Mouse (Mus musculus) heart, postnatal 25 days (tissue): Measurements from ENCODE around the gene Trim38. TPM values are rescaled to one million over a fixed set of nuclear protein-coding genes. Genes with fewer than 3 reads are reported as not detected.
A peak's percentile ranks its signal among the peaks of the same experiment; 100 is the strongest.
"Not testable (repeated sequence)": the region's sequence is repeated elsewhere in the genome, so short reads cannot be mapped to it uniquely, and the experiment has no call there.

ENCODE experiments used
- DNase-seq: peaks from one replicate; pipeline ENCODE4 v3.0.0; 2022; ENCODE audit warnings: low spot score
- intact Hi-C: fragments of 180-260 bp; cut with DNase I; formaldehyde crosslinking; loops from one replicate; pipeline ENCODE4 v1.15.1; 2025
- total RNA-seq, 2 experiments: library from RNA; stranded (reverse); gene quantifications; 2 replicates each; pipeline ENCODE4 v1.2.3; 2021

Gene Trim38
- total RNA-seq, 2 experiments from 2014 or later = not detected

DNA sequence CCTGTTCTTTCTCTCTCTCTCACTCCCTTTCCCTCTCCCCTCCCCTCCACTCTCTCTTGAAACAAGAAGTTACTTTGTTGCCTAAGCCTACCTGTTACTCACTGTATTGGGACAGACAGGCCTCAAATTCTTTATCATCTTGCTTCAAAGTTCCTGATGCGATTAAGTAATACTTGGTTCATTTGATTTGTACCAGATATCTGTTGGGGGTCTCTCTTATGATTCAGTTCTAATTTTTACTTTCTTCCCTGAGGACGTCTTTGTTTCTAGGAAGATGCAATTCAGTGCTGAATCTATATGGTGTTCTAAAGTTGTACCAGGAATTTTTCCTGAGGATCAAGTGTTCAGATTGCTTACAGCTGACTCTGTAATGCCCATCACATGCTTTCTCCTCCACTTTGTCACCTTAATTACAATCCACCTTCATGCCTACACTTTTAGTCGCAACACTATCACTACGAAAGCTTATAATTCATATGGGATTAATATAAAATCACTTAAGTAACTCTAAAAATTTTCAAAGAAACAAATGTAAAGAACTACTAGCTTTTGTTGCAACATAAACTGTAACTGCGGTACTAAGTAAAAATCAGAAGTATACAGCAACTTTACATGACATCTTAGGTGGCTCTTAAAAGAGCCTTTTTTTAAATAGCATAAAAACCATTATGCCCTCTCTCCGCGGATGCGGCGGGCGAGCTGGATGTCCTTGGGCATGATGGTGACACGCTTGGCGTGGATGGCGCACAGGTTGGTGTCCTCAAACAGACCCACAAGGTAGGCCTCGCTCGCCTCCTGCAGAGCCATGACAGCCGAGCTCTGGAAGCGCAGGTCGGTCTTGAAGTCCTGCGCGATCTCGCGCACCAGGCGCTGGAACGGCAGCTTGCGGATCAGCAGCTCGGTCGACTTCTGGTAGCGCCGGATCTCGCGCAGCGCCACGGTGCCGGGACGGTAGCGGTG lies 25.0 kb upstream of the Trim38 start:
- intact Hi-C loops = loop anchor here (5.0 kb wide), 3 partner anchors 122 to 1702 kb away; partner anchors contain the start of genes Hist1h1e, Hist1h2af, Hist1h2ag and Hist1h2be
- no peak for DNase-seq

DNA sequence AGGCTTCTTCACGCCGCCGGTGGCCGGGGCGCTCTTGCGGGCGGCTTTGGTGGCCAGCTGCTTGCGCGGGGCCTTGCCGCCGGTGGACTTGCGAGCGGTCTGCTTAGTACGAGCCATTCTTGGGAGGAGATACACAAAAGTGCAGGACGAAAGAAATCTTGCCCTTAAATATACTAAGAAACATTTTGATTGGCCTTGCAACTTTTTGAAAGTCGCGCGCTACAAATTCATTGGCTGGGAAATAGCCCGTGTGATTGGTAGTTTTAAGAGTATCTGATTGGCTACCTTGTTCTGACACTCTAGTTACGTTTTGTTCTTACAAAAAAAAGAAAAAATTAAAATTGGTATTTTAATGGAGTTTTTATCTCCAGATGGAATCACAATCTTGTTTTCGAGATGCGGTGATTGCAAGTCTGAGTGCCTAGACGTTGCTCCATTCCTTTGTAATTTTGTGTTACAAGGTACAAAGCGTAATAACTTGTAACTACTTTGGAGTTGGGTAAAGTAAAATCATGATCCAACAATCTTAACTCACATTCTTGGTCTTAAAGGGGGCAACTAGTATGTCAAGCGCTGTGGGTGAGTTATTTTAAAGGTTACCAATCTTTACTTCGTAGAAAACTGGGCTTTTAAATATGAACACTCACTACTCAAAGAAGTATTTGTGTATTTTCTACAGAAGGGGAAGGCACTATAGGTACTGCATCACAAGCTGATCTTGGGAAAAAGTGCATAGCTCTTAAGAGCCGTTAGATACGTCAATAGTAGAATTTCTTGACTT lies 24.1 kb upstream of the Trim38 start, which contains the start of gene Hist1h3c:
Gene Hist1h3c (minus strand): TSS at position 222 of the 781 bp plus-strand sequence.
- peak; percentile 57 for DNase-seq
- intact Hi-C loops = loop anchor here (5.0 kb wide), 1 partner anchor 1703 kb away; the partner anchor contains the start of genes Hist1h2ag, Hist1h2bj and Hist1h4i

DNA sequence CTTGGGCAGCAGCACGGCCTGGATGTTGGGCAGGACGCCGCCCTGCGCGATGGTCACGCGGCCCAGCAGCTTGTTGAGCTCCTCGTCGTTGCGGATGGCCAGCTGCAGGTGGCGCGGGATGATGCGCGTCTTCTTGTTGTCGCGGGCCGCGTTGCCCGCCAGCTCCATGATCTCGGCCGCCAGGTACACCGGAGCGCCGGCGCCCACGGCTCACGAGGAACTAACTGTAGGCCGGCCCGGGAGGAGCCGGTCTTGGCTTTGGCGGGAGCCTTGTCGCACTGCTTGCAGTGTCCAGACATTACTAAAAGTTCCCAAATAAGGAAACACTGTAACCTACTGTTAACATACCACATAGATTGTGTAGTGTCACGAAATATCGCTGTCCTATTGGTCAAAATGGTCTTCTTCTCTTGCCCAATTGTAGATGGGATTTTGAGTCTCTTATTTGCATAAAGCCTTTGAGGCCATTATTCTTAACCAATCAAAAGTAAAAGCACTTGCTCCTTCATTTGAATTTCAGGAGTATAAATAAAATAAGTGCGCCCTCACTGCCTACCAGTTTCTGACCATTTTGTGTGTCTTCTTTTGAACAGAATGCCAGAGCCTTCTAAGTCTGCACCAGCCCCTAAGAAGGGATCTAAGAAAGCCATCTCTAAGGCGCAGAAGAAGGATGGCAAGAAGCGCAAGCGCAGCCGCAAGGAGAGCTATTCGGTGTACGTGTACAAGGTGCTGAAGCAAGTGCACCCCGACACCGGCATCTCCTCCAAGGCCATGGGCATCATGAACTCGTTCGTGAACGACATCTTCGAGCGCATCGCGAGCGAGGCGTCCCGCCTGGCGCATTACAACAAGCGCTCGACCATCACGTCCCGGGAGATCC lies 23.3 kb upstream of the Trim38 start, which contains the start of gene Hist1h2bb:
Gene Hist1h2bb (plus strand): TSS at position 534 of the 880 bp plus-strand sequence.
- intact Hi-C loops = loop anchor here (5.0 kb wide), 1 partner anchor 1704 kb away; the partner anchor contains the start of genes Hist1h2ag, Hist1h2bj and Hist1h4i
- DNase-seq = peak; percentile 67

DNA sequence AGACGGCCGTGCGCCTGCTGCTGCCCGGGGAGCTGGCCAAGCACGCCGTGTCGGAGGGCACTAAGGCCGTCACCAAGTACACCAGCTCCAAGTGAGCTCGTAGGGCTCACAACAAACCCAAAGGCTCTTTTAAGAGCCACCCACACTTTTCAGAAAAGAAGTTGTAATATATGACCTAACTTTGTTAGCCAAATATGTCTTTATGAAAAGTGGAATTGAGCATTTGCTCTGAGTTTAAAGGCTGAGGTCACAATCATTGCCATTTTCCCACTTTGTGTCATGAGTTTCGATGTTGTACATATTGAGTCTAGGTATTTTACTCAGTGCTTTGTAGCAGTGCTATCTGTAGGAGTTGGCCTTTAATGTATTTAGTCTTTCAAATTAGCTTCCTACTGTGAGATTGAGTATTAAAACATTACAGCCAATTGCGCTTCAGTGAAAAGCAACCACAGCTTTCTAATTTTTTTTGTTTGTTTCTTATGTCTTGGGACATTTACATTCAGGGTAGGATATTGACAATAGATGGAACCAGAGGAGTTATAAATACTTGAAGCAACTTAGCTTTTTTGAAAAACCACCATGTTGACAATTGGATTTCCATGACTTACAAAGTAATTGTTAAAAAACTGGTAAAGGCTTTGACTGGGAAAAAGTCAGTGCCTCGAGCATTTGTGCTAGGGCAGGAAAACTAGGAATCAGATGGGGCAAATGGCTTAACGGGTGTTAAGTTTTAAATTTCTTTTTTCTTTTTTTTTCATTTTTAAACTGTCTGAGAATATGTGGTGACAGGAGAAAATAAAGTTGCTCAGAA lies 22.4 kb upstream of the Trim38 start:
- DNase-seq = no peak
- intact Hi-C loops = loop anchor here (5.0 kb wide), 1 partner anchor 1705 kb away; the partner anchor contains the start of genes Hist1h2ag, Hist1h2bj and Hist1h4i

DNA sequence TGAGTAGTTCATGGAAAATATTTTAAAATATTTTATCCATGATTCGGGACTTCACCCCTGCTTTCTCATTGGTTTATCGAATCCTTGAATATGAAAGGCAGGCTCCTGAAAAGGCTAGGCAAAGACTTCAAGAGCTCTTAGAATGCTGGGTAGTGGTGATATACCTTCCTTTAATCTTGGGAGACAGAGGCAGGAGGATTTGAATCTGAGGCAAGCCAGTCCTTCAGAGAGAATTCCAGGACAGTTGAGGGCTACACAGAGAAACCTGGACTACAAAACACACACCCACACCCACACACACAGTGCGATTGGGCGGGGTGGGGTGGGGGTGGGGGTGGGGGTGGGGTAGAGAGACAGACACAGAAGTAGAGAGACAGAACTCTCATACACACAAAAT lies 21.8 kb upstream of the Trim38 start:
- no peak for DNase-seq
- intact Hi-C loops = loop anchor here (5.0 kb wide), 1 partner anchor 1706 kb away; the partner anchor contains the start of genes Hist1h2ag, Hist1h2bj and Hist1h4i

DNA sequence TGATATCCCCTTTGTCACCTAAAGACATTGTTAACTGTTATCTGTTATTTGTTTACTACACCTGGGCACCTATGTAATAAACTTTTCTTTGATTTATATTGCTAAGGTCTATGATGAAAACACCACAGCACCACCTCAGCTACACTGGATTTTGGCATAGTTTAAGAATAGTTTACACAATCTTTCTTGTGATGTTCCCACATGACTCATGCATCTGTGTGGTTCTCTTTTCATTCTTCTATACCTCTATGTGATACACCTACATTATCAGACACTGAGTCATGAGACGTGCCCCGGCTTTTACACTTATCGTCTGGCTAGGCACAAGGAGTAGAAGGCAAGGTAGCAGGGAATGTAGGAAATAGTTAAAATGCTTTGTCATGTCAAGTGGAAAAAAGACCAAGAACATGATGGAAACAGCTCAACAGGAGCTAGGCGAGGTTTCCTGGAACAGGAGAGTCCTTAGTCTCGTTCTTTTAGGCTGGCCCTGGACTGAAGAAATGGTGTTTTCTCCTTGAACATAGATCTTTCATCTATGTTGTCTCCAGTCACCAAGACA lies 20.1 kb upstream of the Trim38 start:
- intact Hi-C loops = loop anchor here (5.0 to 10.0 kb wide), 4 partner anchors 167 to 1995 kb away; partner anchors contain the start of genes Hist1h2ag, Hist1h2ak, Hist1h2bj and Hist1h2bn

DNA sequence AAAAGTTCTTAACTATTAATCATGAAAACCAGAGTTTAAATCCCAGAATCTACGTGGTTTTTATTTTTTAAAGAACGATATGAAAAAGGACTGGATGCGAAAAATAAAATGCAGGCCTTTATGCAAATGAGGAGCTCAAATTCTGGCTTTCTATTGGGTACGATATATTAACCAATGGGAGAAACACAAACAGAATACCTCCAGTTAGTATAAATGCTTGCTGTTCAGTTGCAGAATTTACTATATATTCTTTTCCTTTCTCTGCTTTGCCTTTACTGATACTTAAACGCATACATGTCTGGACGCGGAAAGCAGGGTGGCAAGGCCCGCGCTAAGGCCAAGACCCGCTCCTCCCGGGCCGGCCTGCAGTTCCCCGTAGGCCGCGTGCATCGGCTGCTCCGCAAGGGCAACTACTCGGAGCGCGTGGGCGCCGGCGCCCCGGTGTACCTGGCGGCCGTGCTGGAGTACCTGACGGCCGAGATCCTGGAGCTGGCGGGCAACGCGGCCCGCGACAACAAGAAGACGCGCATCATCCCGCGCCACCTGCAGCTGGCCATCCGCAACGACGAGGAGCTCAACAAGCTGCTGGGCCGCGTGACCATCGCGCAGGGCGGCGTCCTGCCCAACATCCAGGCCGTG lies 18.8 kb upstream of the Trim38 start, which contains the start of gene Hist1h2ab:
Gene Hist1h2ab (plus strand): TSS at position 288 of the 639 bp plus-strand sequence.
- DNase-seq = not testable (repeated sequence)
- intact Hi-C loops = loop anchor here (5.0 to 10.0 kb wide), 3 partner anchors 169 to 1996 kb away; partner anchors contain the start of genes Hist1h2ak, Hist1h2bn, Hist1h4d and Hist1h4k

More for the DNA sequence above, 20.1 kb upstream of the Trim38 start:
- DNase-seq = no peak

DNA sequence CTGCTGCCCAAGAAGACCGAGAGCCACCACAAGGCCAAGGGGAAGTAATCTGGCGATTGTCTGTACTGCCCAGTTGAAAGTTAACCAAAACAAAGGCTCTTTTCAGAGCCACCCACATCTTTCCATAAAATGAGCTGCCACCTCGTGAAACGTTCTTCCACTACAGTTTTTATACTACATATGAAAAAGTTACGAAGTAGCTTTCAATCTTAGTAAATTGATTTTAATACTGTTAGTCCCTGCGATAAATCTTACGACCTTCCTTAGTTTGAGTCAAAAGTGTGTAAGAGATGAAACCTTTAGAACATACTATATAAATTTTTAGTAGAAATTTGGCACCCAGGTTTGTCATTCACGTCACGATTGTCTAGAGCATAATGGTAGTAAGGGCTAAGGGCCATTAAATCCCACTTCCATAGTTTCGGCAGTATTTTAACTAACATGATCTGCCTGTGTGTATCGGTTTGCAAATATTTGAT lies 18.2 kb upstream of the Trim38 start:
- no peak for DNase-seq
- intact Hi-C loops = loop anchor here (5.0 to 10.0 kb wide), 3 partner anchors 169 to 1997 kb away; partner anchors contain the start of genes Hist1h2ak, Hist1h2bn, Hist1h4d and Hist1h4k

DNA sequence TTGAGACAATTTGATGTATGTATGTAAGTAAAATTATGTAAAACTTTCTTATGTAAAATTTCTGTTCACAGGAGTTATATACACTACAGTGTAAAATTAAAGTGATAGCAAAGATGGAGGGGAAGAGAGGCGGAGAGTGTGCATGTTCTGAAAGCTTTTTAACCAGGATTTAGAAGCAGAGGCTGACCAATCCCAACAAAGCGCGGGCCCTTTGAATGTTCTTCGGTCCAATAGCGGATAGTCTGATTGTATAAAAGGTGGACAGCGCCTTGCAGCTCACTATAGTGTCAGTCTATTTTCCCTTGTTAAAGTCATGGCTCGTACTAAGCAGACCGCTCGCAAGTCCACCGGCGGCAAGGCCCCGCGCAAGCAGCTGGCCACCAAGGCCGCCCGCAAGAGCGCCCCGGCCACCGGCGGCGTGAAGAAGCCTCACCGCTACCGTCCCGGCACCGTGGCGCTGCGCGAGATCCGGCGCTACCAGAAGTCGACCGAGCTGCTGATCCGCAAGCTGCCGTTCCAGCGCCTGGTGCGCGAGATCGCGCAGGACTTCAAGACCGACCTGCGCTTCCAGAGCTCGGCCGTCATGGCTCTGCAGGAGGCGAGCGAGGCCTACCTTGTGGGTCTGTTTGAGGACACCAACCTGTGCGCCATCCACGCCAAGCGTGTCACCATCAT lies 17.5 kb upstream of the Trim38 start, which contains the start of gene Hist1h3b:
Gene Hist1h3b (plus strand): TSS at position 201 of the 675 bp plus-strand sequence.
- peak; percentile 54 for DNase-seq
- intact Hi-C loops = loop anchor here (5.0 to 10.0 kb wide), 3 partner anchors 170 to 1997 kb away; partner anchors contain the start of genes Hist1h2ak, Hist1h2bn, Hist1h4d and Hist1h4k

DNA sequence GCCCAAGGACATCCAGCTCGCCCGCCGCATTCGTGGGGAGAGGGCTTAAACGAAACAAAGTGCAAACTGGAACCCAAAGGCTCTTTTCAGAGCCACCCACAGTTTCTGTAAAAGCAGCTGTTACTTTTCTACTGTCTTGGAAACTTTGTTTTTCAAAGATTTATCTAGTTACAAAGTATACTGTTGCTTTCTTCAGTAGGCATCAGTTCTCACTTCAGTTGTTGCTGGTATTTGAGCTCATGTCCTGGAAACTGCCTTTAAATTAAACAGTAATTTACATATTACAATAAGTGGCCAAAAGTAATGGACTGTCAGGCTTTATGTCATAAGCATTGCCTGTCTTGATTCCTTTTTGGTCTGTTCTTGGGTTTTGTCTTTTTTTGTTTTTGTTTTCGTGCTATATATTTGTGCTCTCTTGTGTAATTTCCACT lies 17.0 kb upstream of the Trim38 start:
- intact Hi-C loops = loop anchor here (5.0 to 10.0 kb wide), 3 partner anchors 170 to 1998 kb away; partner anchors contain the start of genes Hist1h2ak, Hist1h2bn, Hist1h4d and Hist1h4k
- no peak for DNase-seq

DNA sequence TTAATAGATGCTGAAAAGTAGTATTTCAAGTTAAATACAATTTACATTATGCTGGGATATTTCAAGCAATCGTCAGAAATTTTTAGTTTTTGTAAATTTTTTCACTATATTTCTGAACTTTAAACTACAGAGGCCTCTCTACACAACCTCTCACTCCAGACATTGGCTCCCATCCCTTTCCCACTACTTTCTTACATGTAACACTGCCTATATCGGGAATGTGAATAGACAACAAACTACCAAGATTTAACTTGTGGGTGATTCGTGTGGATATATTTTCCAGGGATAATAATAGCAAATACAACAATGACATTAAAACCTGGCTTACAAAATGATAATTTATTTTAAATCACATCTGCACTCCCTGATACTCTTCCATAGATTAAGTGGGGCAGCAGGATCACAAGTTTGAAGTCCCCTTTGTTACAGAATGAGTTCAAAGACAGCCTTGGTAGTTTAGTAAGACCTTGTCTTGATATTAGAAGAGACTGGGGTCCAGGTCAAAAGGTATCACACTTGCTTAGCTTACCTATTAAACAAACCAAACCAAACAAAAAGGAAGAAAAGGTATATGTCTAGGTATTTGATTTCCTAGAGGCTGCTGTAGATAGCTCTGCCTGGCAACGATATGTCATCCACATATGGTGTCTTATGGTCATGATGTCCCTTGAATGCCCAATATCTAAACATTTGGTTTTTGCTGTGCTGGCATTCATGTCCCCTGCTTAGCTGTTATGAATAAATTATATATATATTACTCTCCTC lies 16.2 kb upstream of the Trim38 start:
- no peak for DNase-seq
- intact Hi-C loops = loop anchor here (5.0 to 10.0 kb wide), 3 partner anchors 171 to 1999 kb away; partner anchors contain the start of genes Hist1h2ak, Hist1h2bn, Hist1h4d and Hist1h4k

DNA sequence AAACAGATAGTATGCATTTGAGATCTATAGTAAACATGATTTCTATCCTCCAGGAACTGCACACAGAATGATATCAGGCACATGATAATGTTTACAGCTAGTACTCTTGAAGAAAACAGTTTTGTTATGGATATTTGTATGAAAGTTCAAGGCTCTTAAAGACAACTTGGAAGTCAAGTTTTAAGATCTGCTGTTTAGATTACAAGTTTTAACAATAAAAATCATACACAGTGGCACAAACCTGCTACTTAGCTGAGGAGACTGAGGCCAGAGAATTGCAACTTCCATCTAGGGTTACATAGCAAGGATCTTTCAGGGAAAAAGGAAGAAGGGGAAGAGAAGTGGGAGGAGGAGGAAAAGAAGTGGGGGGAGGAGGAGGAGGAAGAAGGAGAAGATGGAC lies 14.7 kb upstream of the Trim38 start:
- intact Hi-C loops = loop anchor here (5.0 to 10.0 kb wide), 3 partner anchors 173 to 2000 kb away; partner anchors contain the start of genes Hist1h2ak, Hist1h2bn, Hist1h4d and Hist1h4k

DNA sequence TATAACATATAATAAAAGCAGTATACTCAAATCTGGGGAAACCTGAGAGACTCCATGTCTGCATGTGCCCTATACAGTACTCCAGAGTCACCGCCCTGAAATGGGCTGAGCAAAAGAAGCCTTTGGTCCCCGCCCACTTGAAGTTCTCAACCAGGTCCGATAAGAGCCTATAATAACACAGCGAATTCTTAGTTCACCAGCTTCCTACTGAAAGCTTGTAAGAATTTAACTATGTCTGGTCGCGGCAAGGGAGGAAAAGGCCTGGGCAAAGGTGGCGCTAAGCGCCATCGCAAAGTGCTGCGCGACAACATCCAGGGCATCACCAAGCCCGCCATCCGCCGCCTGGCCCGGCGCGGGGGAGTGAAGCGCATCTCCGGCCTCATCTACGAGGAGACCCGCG lies 12.9 kb upstream of the Trim38 start, which contains the start of gene Hist1h4b:
Gene Hist1h4b (plus strand): TSS at position 224 of the 400 bp plus-strand sequence.
- DNase-seq = peak; percentile 64
- intact Hi-C loops = loop anchor here (10.0 kb wide), 2 partner anchors 392 to 2002 kb away; partner anchors contain the start of genes Hist1h2ak, Hist1h2bn, Hist1h4k and Zfp322a

More for the DNA sequence above, 14.7 kb upstream of the Trim38 start:
- DNase-seq = no peak

DNA sequence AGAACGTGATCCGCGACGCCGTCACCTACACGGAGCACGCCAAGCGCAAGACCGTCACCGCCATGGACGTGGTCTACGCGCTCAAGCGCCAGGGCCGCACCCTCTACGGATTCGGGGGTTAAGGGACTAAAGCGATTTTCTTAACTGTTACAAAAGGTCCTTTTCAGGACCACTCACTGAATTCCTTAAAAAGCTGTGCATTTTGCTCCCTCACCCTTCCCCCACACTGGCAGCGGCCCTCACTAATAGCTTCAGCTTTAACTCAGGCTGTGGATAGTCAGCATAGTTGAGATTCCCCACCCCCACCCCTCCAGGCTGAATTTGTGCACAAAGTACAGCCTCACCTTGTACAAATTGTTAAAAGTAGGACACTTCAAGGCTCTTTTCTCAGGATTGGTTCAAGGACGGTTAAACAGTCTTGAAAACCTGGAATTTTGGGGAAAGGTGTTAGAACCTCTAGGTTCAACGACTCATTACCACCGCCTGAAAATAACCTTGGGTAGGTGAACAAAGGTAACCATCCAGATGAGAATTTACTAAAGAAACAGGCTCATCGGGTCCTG lies 12.4 kb upstream of the Trim38 start:
- intact Hi-C loops = loop anchor here (10.0 kb wide), 2 partner anchors 392 to 2002 kb away; partner anchors contain the start of genes Hist1h2ak, Hist1h2bn, Hist1h4k and Zfp322a
- no peak for DNase-seq
